In the genomic region with DNA sequence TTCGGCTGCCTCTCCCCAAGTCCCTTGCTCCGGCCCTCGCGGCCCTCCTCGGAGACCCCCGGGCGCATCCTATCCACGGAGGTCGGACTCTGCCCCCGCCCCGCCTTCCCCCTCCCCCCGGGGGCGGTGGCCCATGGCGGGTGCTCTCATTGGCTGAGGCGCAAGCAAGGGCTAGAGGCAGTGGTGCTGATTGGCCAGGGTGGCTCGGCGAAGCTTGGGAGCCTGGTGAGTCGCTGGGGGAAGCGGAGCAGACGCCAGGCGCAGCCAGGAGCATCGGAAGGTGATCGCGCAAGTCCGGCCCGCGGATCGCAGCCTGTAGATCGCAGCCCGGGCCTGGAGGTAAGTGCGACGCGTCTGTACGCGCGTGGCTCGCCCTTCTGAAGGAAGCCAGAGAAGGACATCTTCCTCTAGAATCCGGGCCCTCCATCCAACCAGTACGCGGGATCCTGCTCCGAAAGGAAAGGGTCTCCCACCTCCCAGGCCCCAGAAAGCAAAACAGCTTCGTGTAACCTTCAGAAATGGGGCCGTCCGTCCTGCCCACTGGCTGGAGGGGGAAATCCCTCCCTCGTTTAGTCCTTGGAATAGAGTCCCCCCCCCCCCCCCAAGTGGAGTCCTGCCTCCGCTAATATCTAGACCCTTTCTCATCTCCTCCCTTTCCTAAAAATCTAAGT, we compare ENCODE assay signal across 8 mouse cellular contexts. TPM values are rescaled to one million over a fixed set of nuclear protein-coding genes. Genes with fewer than 3 reads are reported as not detected.
DNase-seq lines count a peak whose midpoint lies in the region; ATAC-seq lines count a peak whose summit lies in the region.

A gene (plus strand): TSS at position 194 of the 671 bp plus-strand sequence.

- peak; percentile 96 to 97 for DNase-seq in adrenal gland, postnatal 36 days
- peak; percentile 97 for DNase-seq in embryonic facial prominence, embryonic 11.5 days (ENCODE audit: low spot score)
- DNase-seq in heart, adult 18-20 months = peak; percentile 92 to 96
- DNase-seq in kidney, adult 11 months = peak; percentile 98
- peak; percentile 92 to 93 for DNase-seq in left cerebral cortex, postnatal 36 days (ENCODE audit: low spot score in 2 of 2)
- peak; percentile 96 for DNase-seq in midbrain, embryonic 10.5 days (ENCODE audit: low spot score)
- peak; percentile 79 for DNase-seq in skeletal muscle tissue, adult 2 months (ENCODE audit: low read depth, low spot score)

- under 1% methylated on average over 46 of the region's 46 CpGs for WGBS in embryonic facial prominence, embryonic 11.5 days
- WGBS in midbrain, embryonic 10.5 days = under 1% methylated on average over 46 of the region's 46 CpGs

- peak within 1 kb of the TSS; percentile 76 for H3K4me2 ChIP-seq in embryonic facial prominence, embryonic 11.5 days (ENCODE audit: low read depth, low read length)

- intact Hi-C loops in left cerebral cortex, postnatal 36 days (cut with DNase I) = loop anchor here (5.0 kb wide), 1 partner anchor 124 kb away; a partner anchor contains a TSS

- ATAC-seq in embryonic facial prominence, embryonic 11.5 days (replicated peaks; ENCODE audit: insufficient number of reproducible peaks, low FRiP score, low TSS enrichment, low read depth) = peak; percentile 99
- no peak; the same call in 1 of the 2 replicates for ATAC-seq in erythroid progenitor cell, adult 5-6 weeks (replicated peaks; ENCODE audit: low FRiP score, poor library complexity, severe bottlenecking)

- H3K4me1 ChIP-seq in embryonic facial prominence, embryonic 11.5 days (ENCODE audit: control insufficient read depth, insufficient read depth, low read length) = no peaks in the 10 kb centered on the region
- peaks cover 19% of the 10 kb centered on the region for H3K4me1 ChIP-seq in midbrain, embryonic 10.5 days

- no peaks in the 10 kb centered on the region for H3K36me3 ChIP-seq in embryonic facial prominence, embryonic 11.5 days (replicated peaks; ENCODE audit: control insufficient read depth, insufficient read depth, low read depth, low read length)
- no peaks in the 10 kb centered on the region for H3K36me3 ChIP-seq in midbrain, embryonic 10.5 days

- no peak within 1 kb of the TSS for H3K27ac ChIP-seq in embryonic facial prominence, embryonic 11.5 days (replicated peaks; ENCODE audit: low read depth, low read length)
- peak within 1 kb of the TSS; percentile 78 for H3K27ac ChIP-seq in midbrain, embryonic 10.5 days (replicated peaks)

- H3K27me3 ChIP-seq in embryonic facial prominence, embryonic 11.5 days (ENCODE audit: control insufficient read depth, insufficient read depth, low read length) = no peaks in the 10 kb centered on the region
- H3K27me3 ChIP-seq in midbrain, embryonic 10.5 days (ENCODE audit: low read depth, poor library complexity, severe bottlenecking) = peaks cover 41% of the 10 kb centered on the region

- H3K4me3 ChIP-seq in embryonic facial prominence, embryonic 11.5 days (ENCODE audit: low read depth, low read length) = peak within 1 kb of the TSS; percentile 47
- H3K4me3 ChIP-seq in midbrain, embryonic 10.5 days = peak within 1 kb of the TSS; percentile 66

- peak within 1 kb of the TSS; percentile 62 for H3K9ac ChIP-seq in embryonic facial prominence, embryonic 11.5 days (replicated peaks; ENCODE audit: low read length)

- no peaks in the 10 kb centered on the region for H3K9me3 ChIP-seq in embryonic facial prominence, embryonic 11.5 days (replicated peaks; ENCODE audit: control insufficient read depth, low read length)
- H3K9me3 ChIP-seq in midbrain, embryonic 10.5 days (replicated peaks) = no peaks in the 10 kb centered on the region

RNA-seq across cellular contexts. Expression of the gene that starts here (rescaled TPM):
- total RNA-seq in adrenal gland, postnatal 36 days (2021) = 10 to 100 TPM; 77.3 to 82.1 TPM
- 25.6 and 26.5 TPM in 2 replicates for polyA plus RNA-seq in embryonic facial prominence, embryonic 11.5 days (2014; fragmentation: Nextera tagmentation; extraction: Ambion mirVana)
- total RNA-seq in heart, adult 18-20 months (2021) = 10 to 100 TPM in 1 of 2 experiments, 1 to 10 TPM in 1; 9.8 to 10.2 TPM
- total RNA-seq in left cerebral cortex, postnatal 36 days (2021) = 100 to 1,000 TPM; 155 to 158 TPM
- polyA plus RNA-seq in midbrain, embryonic 10.5 days (2016; fragmentation: Nextera tagmentation; extraction: Ambion mirVana) = 16.4 and 23.4 TPM in 2 replicates
- total RNA-seq in erythroid progenitor cell, adult 5-6 weeks (2015; ENCODE audit: low replicate concordance) = 3.4 and 5.0 TPM in 2 replicates
- total RNA-seq in erythroid progenitor cell, adult 5-6 weeks (2017; ENCODE audit: low replicate concordance) = 0.76 and 2.1 TPM in 2 replicates

Comparison
In these comparisons a context has a peak if more than half of its experiments do, and no peak if none do; other contexts are left out.
1. RNA of the gene that starts here (total RNA-seq): 155 to 158 TPM in left cerebral cortex, postnatal 36 days and 77.3 to 82.1 TPM in adrenal gland, postnatal 36 days; 9.8 to 10.2 TPM in heart, adult 18-20 months and 0.76 to 5.0 TPM in erythroid progenitor cell, adult 5-6 weeks; every median in the first group is over 4 times any median in the second.
2. Peak in every context shown above with its lines, with median percentiles within 50 percentile points of each other: DNase-seq.